Mouse (Mus musculus) thymus, postnatal 0 days (tissue): ENCODE data around the gene Bola2. TPM values are rescaled to one million over a fixed set of nuclear protein-coding genes. Genes with fewer than 3 reads are reported as not detected.

Source experiments
- DNase-seq: peaks from one replicate; pipeline ENCODE4 v3.0.0-alpha.2; 2015; ENCODE audit warnings: low spot score
- polyA plus RNA-seq: library from polyadenylated mRNA; unstranded; fragments of >200 nt; fragmentation: Nextera tagmentation; extraction: Ambion mirVana; gene quantifications from 2 replicates; pipeline ENCODE4 v1.2.1, GENCODE M21; 2015

Bola2 gene
- polyA plus RNA-seq, 1 experiment from 2014 or later = 154 TPM

- DNase-seq = no peak
Measured at GRCm38 (mm10) chr7:126689021-126689420, 6.2 kb upstream of the Bola2 start.

GRCm38 (mm10) chr7:126690737-126691136, 4.5 kb upstream of the Bola2 start:
- no peak for DNase-seq

GRCm38 (mm10) chr7:126691676-126692075, 3.5 kb upstream of the Bola2 start:
- no peak for DNase-seq

- DNase-seq = no peak
Measured at GRCm38 (mm10) chr7:126692426-126692825, 2.8 kb upstream of the Bola2 start.

GRCm38 (mm10) chr7:126693256-126693655, 1.9 kb upstream of the Bola2 start:
- peak; percentile 90 for DNase-seq

- no peak for DNase-seq
Measured at GRCm38 (mm10) chr7:126693781-126694180, 1.4 kb upstream of the Bola2 start.

- no peak for DNase-seq
Measured at GRCm38 (mm10) chr7:126694441-126695051, 655 bp upstream of the Bola2 start.

GRCm38 (mm10) chr7:126695631-126696207, 518 bp downstream of the Bola2 start, which contains the start of gene Slx1b:
Gene Slx1b, minus strand, starts transcription at chr7:126695784.
- DNase-seq = peak; percentile 97

- no peak for DNase-seq
Measured at GRCm38 (mm10) chr7:126696303-126696702, 1.1 kb downstream of the Bola2 start.

GRCm38 (mm10) chr7:126696886-126697285, 1.7 kb downstream of the Bola2 start:
- DNase-seq = no peak

- DNase-seq = no peak
Measured at GRCm38 (mm10) chr7:126697838-126698237, 2.6 kb downstream of the Bola2 start.

GRCm38 (mm10) chr7:126700063-126701015, 5.1 kb downstream of the Bola2 start:
- no peak for DNase-seq

- DNase-seq = peak; percentile 93
Measured at GRCm38 (mm10) chr7:126701070-126701469, 5.9 kb downstream of the Bola2 start.

GRCm38 (mm10) chr7:126701559-126702357, 6.6 kb downstream of the Bola2 start:
- no peak for DNase-seq

GRCm38 (mm10) chr7:126702358-126702757, 7.2 kb downstream of the Bola2 start:
- peak; percentile 89 for DNase-seq

- peak; percentile 65 for DNase-seq
Measured at GRCm38 (mm10) chr7:126702861-126703756, 7.9 kb downstream of the Bola2 start.

GRCm38 (mm10) chr7:126703757-126704077, 8.5 kb downstream of the Bola2 start:
- DNase-seq = no peak

- peak; percentile 87 for DNase-seq
Measured at GRCm38 (mm10) chr7:126704121-126704980, 9.2 kb downstream of the Bola2 start.

GRCm38 (mm10) chr7:126707442-126708174, 12.4 kb downstream of the Bola2 start, which contains the start of gene Coro1a:
Gene Coro1a, minus strand, starts transcription at chr7:126707787.
- DNase-seq = peak; percentile 90
